Mouse (Mus musculus): ENCODE results near the gene Ryr1. TPM values are rescaled to one million over a fixed set of nuclear protein-coding genes. Genes with fewer than 3 reads are reported as not detected.
"Not testable (repeated sequence)": the region's sequence is repeated elsewhere in the genome, so short reads cannot be mapped to it uniquely, and the experiment has no call there.

Gene Ryr1
- polyA plus RNA-seq, 1 experiment from 2014 or later = 9.8 TPM

DNA sequence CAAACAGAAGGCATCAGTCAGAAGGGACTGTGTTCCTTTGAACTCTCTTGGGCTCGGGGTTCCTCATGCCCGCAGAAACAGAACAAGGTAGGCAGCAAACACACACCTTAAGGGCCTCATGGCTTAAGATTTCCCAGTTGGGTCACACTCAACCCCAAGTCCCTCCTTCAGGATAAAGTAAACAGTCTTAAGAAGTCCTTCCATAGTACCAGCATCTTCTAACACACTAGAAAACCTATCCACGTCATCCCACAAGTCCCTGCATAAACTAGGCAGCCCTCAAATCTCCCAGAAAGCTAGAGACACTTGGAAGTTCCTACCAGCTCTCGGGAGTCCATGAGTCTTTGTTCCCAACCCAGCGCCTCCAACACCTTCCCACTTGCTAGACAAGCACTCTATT, 37.3 kb upstream of the Ryr1 start:
- no peak for ATAC-seq (ENCODE audit: low FRiP score)
- H3K36me3 ChIP-seq = peaks cover 31% of the 10 kb centered on the region
- WGBS = 78% methylated on average over 5 of the region's 5 CpGs
- no peaks in the 10 kb centered on the region for H3K9me3 ChIP-seq
- no peak overlapping the region for H3K4me3 ChIP-seq
- no peak overlapping the region for H3K27ac ChIP-seq
- no peak overlapping the region for H3K4me2 ChIP-seq
- H3K27me3 ChIP-seq = peaks cover 34% of the 10 kb centered on the region
- H3K4me1 ChIP-seq (replicated peaks) = peaks cover 2% of the 10 kb centered on the region; the same call in 1 of the 2 replicates
- no peak overlapping the region for H3K9ac ChIP-seq

DNA sequence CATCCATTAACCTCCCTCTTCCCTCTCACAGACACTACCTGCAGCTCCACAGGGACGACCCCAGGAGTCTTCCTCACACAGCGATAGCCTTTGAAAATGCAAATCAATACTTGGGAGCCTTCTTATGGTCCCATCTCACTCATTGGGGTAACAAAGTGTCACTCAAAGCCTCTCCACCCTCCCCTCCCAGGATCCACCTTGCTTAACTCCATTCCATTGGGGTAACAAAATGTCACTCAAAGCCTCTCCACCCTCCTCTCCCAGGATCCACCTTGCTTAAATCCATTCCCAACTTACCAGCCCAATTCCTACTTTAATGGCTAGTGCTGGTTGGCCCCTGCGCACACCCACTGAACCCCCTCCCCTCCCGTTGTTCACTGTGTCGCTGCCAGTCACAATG, 33.3 kb upstream of the Ryr1 start:
- Histone ChIP-seq H3K4me3 (no peak overlapping the region), H3K9ac (no peak overlapping the region), H3K27me3 (peaks cover 27% of the 10 kb centered on the region), H3K4me2 (no peak overlapping the region), H3K27ac (no peak overlapping the region), H3K4me1 (replicated peaks) (peaks cover 15% of the 10 kb centered on the region), H3K36me3 (peaks cover 25% of the 10 kb centered on the region), H3K9me3 (no peaks in the 10 kb centered on the region)
- ATAC-seq (ENCODE audit: low FRiP score) = no peak
- WGBS = 7% methylated on average over 5 of the region's 5 CpGs

GRCm38 (mm10) chr7:29155838-29156782, 31.1 kb upstream of the Ryr1 start, which contains the start of gene Fam98c:
TSS of gene Fam98c (minus strand) at chr7:29156234.
- Histone ChIP-seq H3K9me3 (no peaks in the 10 kb centered on the region), H3K27ac (peak within 1 kb of the TSS; percentile 91), H3K4me2 (peak within 1 kb of the TSS; percentile 92), H3K4me3 (peak within 1 kb of the TSS; percentile 80), H3K9ac (peak within 1 kb of the TSS; percentile 84), H3K36me3 (peaks cover 9% of the 10 kb centered on the region; the same call in 1 of the 2 replicates), H3K27me3 (peaks cover 31% of the 10 kb centered on the region), H3K4me1 (replicated peaks) (peaks cover 15% of the 10 kb centered on the region)
- peak; percentile 84 for ATAC-seq (ENCODE audit: low FRiP score)
- 3% methylated on average over 65 of the region's 68 CpGs for WGBS

DNA sequence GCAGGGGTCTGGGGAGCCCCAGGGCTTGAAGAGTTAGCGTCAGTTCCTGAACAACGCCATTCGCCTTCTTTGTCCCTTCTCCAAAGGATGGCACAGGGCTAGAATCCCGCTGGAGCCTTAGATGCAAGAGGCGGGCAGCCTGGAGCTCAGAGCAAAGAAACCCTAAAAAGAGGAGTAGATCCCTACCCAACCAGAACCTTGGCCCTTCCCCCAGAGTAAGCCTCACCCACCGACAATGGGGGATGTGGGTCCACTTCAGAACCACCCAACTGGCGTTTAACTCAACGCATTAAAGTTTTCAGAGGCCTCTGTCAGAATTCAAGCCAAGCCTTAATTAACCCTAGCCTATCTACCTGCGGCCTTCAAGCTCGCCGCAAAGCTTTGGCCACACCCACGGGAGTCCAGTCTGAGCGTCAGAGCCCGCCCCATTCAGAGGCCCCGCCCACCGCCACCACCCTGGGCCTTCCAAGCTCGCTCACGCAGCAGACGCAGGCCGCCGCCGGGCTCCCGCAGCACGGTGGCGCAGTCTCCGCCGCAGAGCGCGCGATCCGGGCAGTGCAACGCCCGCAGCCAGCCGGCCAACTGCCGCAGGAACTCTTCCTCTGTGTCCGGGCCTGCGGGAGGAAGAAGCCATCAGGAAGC, 30.3 kb upstream of the Ryr1 start:
- H3K9ac ChIP-seq = peak overlapping the region; percentile 84
- WGBS = 7% methylated on average over 37 of the region's 37 CpGs
- H3K4me2 ChIP-seq = peak overlapping the region; percentile 92
- 0 out of 2 replicates have a peak, but pooled peaks cover 4% of the 10 kb centered on the region for H3K36me3 ChIP-seq
- H3K27ac ChIP-seq = peak overlapping the region; percentile 91
- H3K9me3 ChIP-seq = no peaks in the 10 kb centered on the region
- peaks cover 30% of the 10 kb centered on the region for H3K27me3 ChIP-seq
- peaks cover 15% of the 10 kb centered on the region for H3K4me1 ChIP-seq (replicated peaks)
- ATAC-seq (ENCODE audit: low FRiP score) = peak; percentile 91
- H3K4me3 ChIP-seq = peak overlapping the region; percentile 80

- Histone ChIP-seq H3K9ac (no peak overlapping the region), H3K4me2 (no peak overlapping the region), H3K27ac (no peak overlapping the region), H3K4me3 (no peak overlapping the region), H3K27me3 (peaks cover 18% of the 10 kb centered on the region), H3K36me3 (0 out of 2 replicates have a peak, but pooled peaks cover 4% of the 10 kb centered on the region), H3K4me1 (replicated peaks) (peaks cover 15% of the 10 kb centered on the region), H3K9me3 (no peaks in the 10 kb centered on the region)
- ATAC-seq (ENCODE audit: low FRiP score) = no peak
- WGBS = 94% methylated on average over 14 of the region's 14 CpGs
Measured at GRCm38 (mm10) chr7:29154018-29154720, 29.2 kb upstream of the Ryr1 start.

DNA sequence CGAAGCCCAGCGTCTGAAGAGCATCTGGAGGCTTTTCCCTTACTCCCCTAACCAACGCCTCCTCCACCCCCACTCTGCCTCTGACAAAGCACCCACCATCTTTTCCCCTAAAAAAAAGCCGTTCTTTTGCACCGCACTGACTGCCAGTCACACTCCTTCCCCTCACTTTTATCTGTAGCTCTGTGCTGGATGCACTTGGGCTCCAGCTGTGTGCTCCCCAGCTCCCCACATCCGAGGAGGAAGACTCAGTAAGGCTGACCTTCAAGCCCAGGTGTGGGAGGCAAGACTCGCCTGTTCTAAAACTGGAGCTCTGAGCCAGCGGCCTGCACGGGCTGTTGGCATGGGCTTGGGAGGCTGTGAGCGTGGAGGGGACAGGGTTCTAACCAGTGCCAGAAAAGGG, 26.5 kb upstream of the Ryr1 start:
- no peaks in the 10 kb centered on the region for H3K9me3 ChIP-seq
- peaks cover 10% of the 10 kb centered on the region for H3K4me1 ChIP-seq (replicated peaks)
- ATAC-seq (ENCODE audit: low FRiP score) = no peak
- H3K4me2 ChIP-seq = no peak overlapping the region
- H3K36me3 ChIP-seq = 0 out of 2 replicates have a peak, but pooled peaks cover 4% of the 10 kb centered on the region
- no peak overlapping the region for H3K4me3 ChIP-seq
- H3K27me3 ChIP-seq = peaks cover 3% of the 10 kb centered on the region; the same call in 1 of the 2 replicates
- H3K9ac ChIP-seq = no peak overlapping the region
- WGBS = 68% methylated on average over 10 of the region's 10 CpGs
- H3K27ac ChIP-seq = no peak overlapping the region

DNA sequence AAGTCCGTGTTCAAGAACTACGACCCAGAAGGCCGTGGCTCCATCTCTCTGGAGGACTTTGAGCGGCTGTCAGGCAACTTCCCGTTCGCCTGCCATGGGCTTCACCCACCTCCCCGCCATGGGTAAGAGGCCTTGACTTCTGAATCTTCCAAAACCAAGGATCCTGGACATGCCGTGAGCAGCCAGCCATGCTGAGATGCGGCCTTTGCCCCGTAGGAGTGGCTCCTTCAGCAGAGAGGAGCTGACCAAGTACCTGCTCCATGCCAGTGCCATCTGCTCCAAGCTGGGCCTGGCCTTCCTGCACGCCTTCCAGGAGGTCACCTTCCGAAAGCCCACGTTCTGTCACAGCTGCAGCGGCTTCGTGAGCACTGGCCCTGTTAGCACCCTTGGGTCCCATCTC, 23.8 kb upstream of the Ryr1 start:
- Histone ChIP-seq H3K27me3 (peaks cover 3% of the 10 kb centered on the region; the same call in 1 of the 2 replicates), H3K4me3 (no peak overlapping the region), H3K9me3 (no peaks in the 10 kb centered on the region), H3K4me1 (replicated peaks) (no peaks in the 10 kb centered on the region), H3K36me3 (no peaks in the 10 kb centered on the region), H3K9ac (no peak overlapping the region), H3K27ac (no peak overlapping the region), H3K4me2 (no peak overlapping the region)
- no peak for ATAC-seq (ENCODE audit: low FRiP score)
- 92% methylated on average over 15 of the region's 15 CpGs for WGBS

DNA sequence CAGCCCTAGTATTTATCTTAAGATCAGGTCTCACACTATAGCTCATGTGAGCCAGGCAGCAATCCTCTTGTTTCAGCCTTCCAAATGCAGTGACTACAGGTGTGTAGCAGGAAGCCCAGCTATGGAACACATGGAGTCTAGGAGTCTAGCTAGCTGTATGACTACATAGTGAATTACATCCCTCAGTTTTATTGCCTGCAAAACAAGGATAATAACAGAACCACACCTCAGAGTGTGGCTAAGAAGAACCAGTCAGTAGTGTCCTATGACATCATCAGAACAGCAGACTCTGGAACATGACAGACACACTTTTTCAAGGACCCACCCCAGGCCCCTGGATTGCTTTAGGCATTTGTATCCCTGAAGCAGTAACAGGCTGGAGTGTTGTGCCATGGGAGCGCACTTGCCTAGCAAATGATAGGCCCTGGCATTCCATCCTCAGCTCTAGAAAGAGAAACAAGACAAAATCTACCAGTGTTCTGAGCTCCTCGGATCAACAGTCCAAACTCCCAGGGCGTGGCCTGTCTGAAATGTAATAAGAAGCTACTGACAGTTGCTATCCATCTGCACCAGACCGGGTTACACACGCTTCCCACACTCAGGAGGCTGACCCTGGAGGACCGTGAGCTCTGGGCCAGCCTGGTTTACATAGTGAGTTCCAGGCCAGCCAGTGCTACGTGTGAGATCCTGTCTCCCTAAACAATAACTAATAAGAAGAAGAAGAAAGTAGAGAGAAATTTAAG, 21.8 kb upstream of the Ryr1 start:
- Histone ChIP-seq H3K4me2 (no peak overlapping the region), H3K9ac (no peak overlapping the region), H3K4me3 (no peak overlapping the region), H3K4me1 (replicated peaks) (no peaks in the 10 kb centered on the region), H3K36me3 (no peaks in the 10 kb centered on the region), H3K27me3 (no peaks in the 10 kb centered on the region), H3K9me3 (no peaks in the 10 kb centered on the region), H3K27ac (no peak overlapping the region)
- ATAC-seq (ENCODE audit: low FRiP score) = no peak
- 90% methylated on average over 7 of the region's 7 CpGs for WGBS

- no peaks in the 10 kb centered on the region for H3K27me3 ChIP-seq
- no peaks in the 10 kb centered on the region for H3K9me3 ChIP-seq
- H3K9ac ChIP-seq = no peak overlapping the region
- no peak for ATAC-seq (ENCODE audit: low FRiP score)
- no peaks in the 10 kb centered on the region for H3K36me3 ChIP-seq
- no peak overlapping the region for H3K4me2 ChIP-seq
- 89% methylated on average over 4 of the region's 4 CpGs for WGBS
- H3K4me1 ChIP-seq (replicated peaks) = no peaks in the 10 kb centered on the region
- H3K4me3 ChIP-seq = no peak overlapping the region
- no peak overlapping the region for H3K27ac ChIP-seq
Measured at GRCm38 (mm10) chr7:29144006-29144405, 19.0 kb upstream of the Ryr1 start.

DNA sequence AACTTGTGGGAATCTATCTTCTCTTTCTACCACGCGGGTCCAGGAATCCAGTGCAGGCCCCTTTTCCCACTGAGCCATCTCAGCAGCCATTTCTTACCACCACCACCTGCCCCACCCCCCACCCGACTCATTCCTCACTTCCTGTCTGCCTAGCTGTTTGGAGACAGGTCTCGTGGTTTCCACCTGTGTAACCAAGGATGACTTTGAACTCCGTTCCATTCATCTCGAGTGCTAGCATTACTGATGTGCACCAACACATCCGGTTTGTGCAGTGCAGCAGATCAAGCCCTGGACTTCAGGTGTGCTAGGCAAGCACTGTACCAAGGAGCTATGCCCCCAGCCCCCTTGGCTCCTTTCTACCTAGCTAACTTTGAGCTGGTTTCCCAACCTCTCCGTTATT, 16.4 kb upstream of the Ryr1 start:
- Histone ChIP-seq H3K9ac (no peak overlapping the region), H3K4me2 (no peak overlapping the region), H3K4me3 (no peak overlapping the region), H3K4me1 (replicated peaks) (no peaks in the 10 kb centered on the region), H3K27me3 (peaks cover 10% of the 10 kb centered on the region), H3K9me3 (no peaks in the 10 kb centered on the region), H3K27ac (no peak overlapping the region), H3K36me3 (no peaks in the 10 kb centered on the region)
- ATAC-seq (ENCODE audit: low FRiP score) = no peak
- 84% methylated on average over 8 of the region's 8 CpGs for WGBS

DNA sequence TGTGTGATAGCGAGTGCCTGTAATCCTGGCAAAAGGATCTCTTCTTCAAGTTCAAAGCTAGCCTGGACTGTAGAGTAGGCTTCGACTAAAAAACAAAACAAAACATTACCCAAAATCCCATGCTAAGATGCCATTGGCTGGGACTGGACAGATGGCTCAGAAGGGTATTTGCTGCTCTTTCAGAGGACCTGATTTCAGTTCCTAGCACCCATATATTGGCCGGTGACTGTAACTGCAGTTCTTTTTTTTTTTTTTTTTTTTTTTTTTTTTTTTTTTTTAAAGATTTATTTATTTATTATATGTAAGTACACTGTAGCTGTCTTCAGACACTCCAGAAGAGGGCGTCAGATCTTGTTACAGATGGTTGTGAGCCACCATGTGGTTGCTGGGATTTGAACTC, 14.3 kb upstream of the Ryr1 start:
- H3K36me3 ChIP-seq; ATAC-seq (ENCODE audit: low FRiP score); H3K4me2 ChIP-seq; H3K9ac ChIP-seq; H3K4me1 ChIP-seq (replicated peaks); H3K9me3 ChIP-seq; H3K4me3 ChIP-seq; H3K27ac ChIP-seq: not testable (repeated sequence)
- WGBS = 95% methylated on average over 3 of the region's 4 CpGs
- peaks cover 28% of the 10 kb centered on the region for H3K27me3 ChIP-seq
